In genomic region chr2:49745094-49745781, GRCm38 (mm10) we compare ENCODE assay signal across 9 mouse cellular contexts. TPM values are rescaled to one million over a fixed set of nuclear protein-coding genes. Genes with fewer than 3 reads are reported as not detected.
DNase-seq lines count a peak whose midpoint lies in the region; ATAC-seq and TF ChIP-seq lines count a peak whose summit lies in the region.
"Had no signal": no experiment of that assay in that cellular context is flagged by ENCODE, and none has a peak within 500 bp of the region (broad histone marks: within the 10 kb centered on the region; RNA-seq: fewer than 3 reads in every experiment).

No protein-coding gene starts in this region.

- H3K4me1 ChIP-seq in heart, embryonic 12.5 days (replicated peaks), result peaks cover 38% of the 10 kb centered on the region
- H3K4me1 ChIP-seq in testis, adult 2 months (ENCODE audit: control insufficient read depth, insufficient read depth, low read length), result no peaks in the 10 kb centered on the region; the same call in 1 of the 2 replicates
- H3K4me1 ChIP-seq in hindbrain, embryonic 14.5 days (replicated peaks; ENCODE audit: control insufficient read depth, insufficient read depth, low read length), result peaks cover 37% of the 10 kb centered on the region

- peak; percentile 33; the same call in 1 of the 2 replicates for TF ChIP-seq POLR2A in testis, adult 2 months (IDR thresholded peaks at IDR 0.05; ENCODE audit: control insufficient read depth, low read depth, low read length)

- no peaks in the 10 kb centered on the region for H3K27me3 ChIP-seq in heart, embryonic 12.5 days (replicated peaks)
- H3K27me3 ChIP-seq in testis, adult 2 months (ENCODE audit: control insufficient read depth, insufficient read depth, low read length), result no peaks in the 10 kb centered on the region
- no peaks in the 10 kb centered on the region for H3K27me3 ChIP-seq in hindbrain, embryonic 14.5 days (ENCODE audit: control insufficient read depth, insufficient read depth, low read length)

- H3K4me2 ChIP-seq in heart, embryonic 12.5 days, result peak overlapping the region; percentile 35
- no peak overlapping the region for H3K4me2 ChIP-seq in hindbrain, embryonic 14.5 days (replicated peaks)

- no peak for DNase-seq in heart, postnatal 4 days
- no peak for DNase-seq in testis, postnatal 10 days (ENCODE audit: low spot score)
- DNase-seq in hindbrain, embryonic 14.5 days (ENCODE audit: low spot score), result no peak
- DNase-seq in T-cell, adult 2 months (ENCODE audit: low spot score), result no peak
- no peak for DNase-seq in right cerebral cortex, postnatal 25 days
- DNase-seq: gastrocnemius, postnatal 10 days had no signal

- H3K27ac ChIP-seq in heart, embryonic 12.5 days (ENCODE audit: poor library complexity, severe bottlenecking), result no peak overlapping the region
- H3K27ac ChIP-seq in testis, adult 2 months (ENCODE audit: control insufficient read depth, insufficient read depth, low read depth, low read length), result peak overlapping the region; percentile 16
- H3K27ac ChIP-seq in hindbrain, embryonic 14.5 days, result peak overlapping the region; percentile 11; the same call in 1 of the 2 replicates

- WGBS in heart, embryonic 12.5 days, result 40% methylated on average over 14 of the region's 14 CpGs
- WGBS in hindbrain, embryonic 14.5 days, result 61% methylated on average over 14 of the region's 14 CpGs

- TF ChIP-seq CTCF in testis, adult 2 months (IDR thresholded peaks at IDR 0.05; ENCODE audit: control insufficient read depth, insufficient read depth, insufficient replicate concordance, low read depth, low read length), result no peak

- no peak overlapping the region for H3K9ac ChIP-seq in heart, embryonic 12.5 days
- no peak overlapping the region for H3K9ac ChIP-seq in hindbrain, embryonic 14.5 days

- peak; percentile 24; the same call in 1 of the 2 replicates for ATAC-seq in heart, embryonic 12.5 days (ENCODE audit: insufficient number of reproducible peaks, low FRiP score)
- 0 out of 2 replicates have a peak, but pooled peaks have one; percentile 21 for ATAC-seq in hindbrain, embryonic 14.5 days (ENCODE audit: low FRiP score)
- no peak for ATAC-seq in megakaryocyte progenitor cell, adult 5-6 weeks (replicated peaks; ENCODE audit: poor library complexity)

- H3K4me3 ChIP-seq in heart, embryonic 12.5 days, result no peak overlapping the region
- peak overlapping the region; percentile 17 for H3K4me3 ChIP-seq in testis, adult 2 months (ENCODE audit: control insufficient read depth, low read depth, low read length)
- H3K4me3 ChIP-seq in hindbrain, embryonic 14.5 days (replicated peaks; ENCODE audit: low read length), result no peak overlapping the region

- no peaks in the 10 kb centered on the region for H3K36me3 ChIP-seq in heart, embryonic 12.5 days
- H3K36me3 ChIP-seq in testis, adult 2 months (ENCODE audit: control insufficient read depth, insufficient read depth, low read length), result no peaks in the 10 kb centered on the region
- H3K36me3 ChIP-seq in hindbrain, embryonic 14.5 days (replicated peaks; ENCODE audit: control insufficient read depth, insufficient read depth), result peaks cover 96% of the 10 kb centered on the region

- H3K9me3 ChIP-seq in heart, embryonic 12.5 days (replicated peaks), result no peaks in the 10 kb centered on the region
- no peaks in the 10 kb centered on the region for H3K9me3 ChIP-seq in hindbrain, embryonic 14.5 days (ENCODE audit: control insufficient read depth, low read length)

RNA-seq across cellular contexts. Expression of gene Lypd6b, which starts 42.2 kb away (rescaled TPM):
- polyA plus RNA-seq in heart, embryonic 12.5 days (2016; fragmentation: Nextera tagmentation; extraction: Ambion mirVana), result 2.6 and 3.8 TPM in 2 replicates
- total RNA-seq in heart, postnatal 4 days (2021), result under 1 TPM; 0.23 to 0.24 TPM
- 0.20 and 0.24 TPM in 2 replicates for polyA plus RNA-seq in testis, adult 2 months (2012; rRNA removed)
- 14.6 and 16.7 TPM in 2 replicates for polyA plus RNA-seq in hindbrain, embryonic 14.5 days (2014; fragmentation: Nextera tagmentation; extraction: Ambion mirVana)
- total RNA-seq in megakaryocyte progenitor cell, adult 5-6 weeks (2015), result 0.27 TPM in 1 of 2 replicates, not detected in the other
- total RNA-seq in megakaryocyte progenitor cell, adult 5-6 weeks (2017), result 0.12 TPM in 1 of 2 replicates, not detected in the other
